Mouse (Mus musculus): Measurements from ENCODE around the gene Gm10306. TPM values are rescaled to one million over a fixed set of nuclear protein-coding genes. Genes with fewer than 3 reads are reported as not detected.

The Gm10306 gene
- total and polyA plus RNA-seq, 3 experiments = 0.68 TPM; not detected in 2

GRCm38 (mm10) chr4:94591765-94592381 is 35.5 kb downstream of the Gm10306 start:
- Histone ChIP-seq H3K27me3 (replicated peaks) (no peaks in the 10 kb centered on the region), H3K36me3 (replicated peaks in 1 of 2; ENCODE audit: control insufficient read depth in 1 of 2, insufficient read depth in 1 of 2, low read length in 1 of 2) (peaks cover 0 to 26% of the 10 kb centered on the region in 2 experiments), H3K4me2 (ENCODE audit: insufficient read depth, low read depth, poor library complexity, severe bottlenecking) (no peak overlapping the region), H3K9ac (ENCODE audit: insufficient read depth, low read depth) (no peak overlapping the region), H3K79me2 (replicated peaks; ENCODE audit: control insufficient read depth, extremely low read depth, insufficient read depth, poor library complexity, severe bottlenecking) (peaks cover 37% of the 10 kb centered on the region), H3K9me3 (replicated peaks; ENCODE audit: low read length) (no peaks in the 10 kb centered on the region), H3K27ac (ENCODE audit: insufficient read depth, low read depth) (no peak overlapping the region), H3K4me1 (ENCODE audit: control insufficient read depth in 1 of 2, insufficient read depth in 2 of 2) (peaks cover 2 to 17% of the 10 kb centered on the region in 2 experiments; a peak in 2 of 4 replicates), H3K4me3 (replicated peaks in 1 of 3; ENCODE audit: low read depth in 2 of 3, low read length in 2 of 3, poor library complexity in 1 of 3) (no peak overlapping the region)
- DNase-seq (ENCODE audit: extremely low read depth) = no peak
- in situ Hi-C loops (cut with MboI; ENCODE audit: low pct_ligation_motif_present, low pct_unique_long_range_greater_than_20kb, low sequenced_read_pairs) = no loop called here
- TF ChIP-seq MAX (IDR thresholded peaks at IDR 0.05; ENCODE audit: low read length) = no peak
- no peak for TF ChIP-seq USF2 (conservative IDR thresholded peaks at IDR 0.05; ENCODE audit: low read depth, low read length)
- TF ChIP-seq EP300 (IDR thresholded peaks at IDR 0.05; ENCODE audit: low read length) = no peak
- no peak for TF ChIP-seq ZKSCAN1 (IDR thresholded peaks at IDR 0.05; ENCODE audit: borderline replicate concordance, low read depth, low read length)
- no peak for TF ChIP-seq E2F4 (IDR thresholded peaks at IDR 0.05; ENCODE audit: insufficient replicate concordance, low read depth, low read length)
- no peak for TF ChIP-seq MAFK (IDR thresholded peaks at IDR 0.05; ENCODE audit: insufficient replicate concordance, low read length)
- TF ChIP-seq ZC3H11A (IDR thresholded peaks at IDR 0.05; ENCODE audit: low read depth, low read length) = no peak
- no peak for TF ChIP-seq TBP (conservative IDR thresholded peaks at IDR 0.05; ENCODE audit: low read depth, low read length)
- no peak for TF ChIP-seq NELFE (IDR thresholded peaks at IDR 0.05; ENCODE audit: low read depth, low read length)
- TF ChIP-seq POLR2AphosphoS2 (IDR thresholded peaks at IDR 0.05; ENCODE audit: low read depth, low read length) = no peak
- TF ChIP-seq IRF4 (IDR thresholded peaks at IDR 0.05; ENCODE audit: low read depth, low read length) = no peak
- no peak for TF ChIP-seq ZNF384 (IDR thresholded peaks at IDR 0.05; ENCODE audit: low read depth, low read length)
- TF ChIP-seq MXI1 (IDR thresholded peaks at IDR 0.05; ENCODE audit: low read depth, low read length) = no peak
- TF ChIP-seq MEF2A (IDR thresholded peaks at IDR 0.05; ENCODE audit: borderline replicate concordance, low read depth, low read length) = no peak
- no peak for TF ChIP-seq UBTF (IDR thresholded peaks at IDR 0.05; ENCODE audit: low read depth, low read length)
- no peak for TF ChIP-seq ELF1 (IDR thresholded peaks at IDR 0.05; ENCODE audit: low read depth, low read length)
- TF ChIP-seq JUN (IDR thresholded peaks at IDR 0.05; ENCODE audit: insufficient read depth, low read depth, low read length) = no peak
- TF ChIP-seq CHD1 (IDR thresholded peaks at IDR 0.05; ENCODE audit: low read depth, low read length) = no peak
- TF ChIP-seq ETS1 (conservative IDR thresholded peaks at IDR 0.05; ENCODE audit: low read depth, low read length) = no peak
- TF ChIP-seq MYC (IDR thresholded peaks at IDR 0.05; ENCODE audit: low read depth, low read length) = no peak
- dilution Hi-C loops (cut with MboI; ENCODE audit: extremely low pct_ligation_motif_present, extremely low pct_unique_long_range_greater_than_20kb, low sequenced_read_pairs) = no loop called here

- Histone ChIP-seq H3K36me3 (replicated peaks in 1 of 2; ENCODE audit: control insufficient read depth in 1 of 2, insufficient read depth in 1 of 2, low read length in 1 of 2) (peaks cover 0 to 24% of the 10 kb centered on the region in 2 experiments), H3K4me3 (replicated peaks in 1 of 3; ENCODE audit: low read depth in 2 of 3, low read length in 2 of 3, poor library complexity in 1 of 3) (no peak overlapping the region)
These were observed 36.4 kb downstream of the Gm10306 start for GRCm38 (mm10) chr4:94592709-94593108.

More at GRCm38 (mm10) chr4:94592709-94593108, 36.4 kb downstream of the Gm10306 start:
- Histone ChIP-seq H3K79me2 (replicated peaks; ENCODE audit: control insufficient read depth, extremely low read depth, insufficient read depth, poor library complexity, severe bottlenecking) (peaks cover 41% of the 10 kb centered on the region), H3K4me1 (ENCODE audit: control insufficient read depth in 1 of 2, insufficient read depth in 2 of 2) (peaks cover 2 to 17% of the 10 kb centered on the region in 2 experiments; a peak in 2 of 4 replicates), H3K27ac (ENCODE audit: insufficient read depth, low read depth) (no peak overlapping the region), H3K4me2 (ENCODE audit: insufficient read depth, low read depth, poor library complexity, severe bottlenecking) (no peak overlapping the region), H3K27me3 (replicated peaks) (no peaks in the 10 kb centered on the region), H3K9ac (ENCODE audit: insufficient read depth, low read depth) (no peak overlapping the region), H3K9me3 (replicated peaks; ENCODE audit: low read length) (no peaks in the 10 kb centered on the region)
- in situ Hi-C loops (cut with MboI; ENCODE audit: low pct_ligation_motif_present, low pct_unique_long_range_greater_than_20kb, low sequenced_read_pairs) = no loop called here
- dilution Hi-C loops (cut with MboI; ENCODE audit: extremely low pct_ligation_motif_present, extremely low pct_unique_long_range_greater_than_20kb, low sequenced_read_pairs) = no loop called here
- no peak for TF ChIP-seq KAT2A (IDR thresholded peaks at IDR 0.05; ENCODE audit: insufficient replicate concordance, low read length)
- TF ChIP-seq CHD2 (IDR thresholded peaks at IDR 0.05; ENCODE audit: low read length) = no peak
- TF ChIP-seq RAD21 (IDR thresholded peaks at IDR 0.05; ENCODE audit: low read depth, low read length) = no peak
- no peak for TF ChIP-seq TCF12 (IDR thresholded peaks at IDR 0.05; ENCODE audit: low read depth, low read length)
- TF ChIP-seq PAX5 (IDR thresholded peaks at IDR 0.05; ENCODE audit: low read length) = no peak
- TF ChIP-seq UBTF (IDR thresholded peaks at IDR 0.05; ENCODE audit: low read depth, low read length) = no peak
- TF ChIP-seq GABPA (IDR thresholded peaks at IDR 0.05; ENCODE audit: insufficient replicate concordance, low read depth, low read length) = no peak
- TF ChIP-seq IRF4 (IDR thresholded peaks at IDR 0.05; ENCODE audit: low read depth, low read length) = no peak
- TF ChIP-seq CHD1 (IDR thresholded peaks at IDR 0.05; ENCODE audit: low read depth, low read length) = no peak
- TF ChIP-seq NRF1 (IDR thresholded peaks at IDR 0.05; ENCODE audit: low read depth, low read length) = no peak
- TF ChIP-seq CTCF (conservative IDR thresholded peaks at IDR 0.05 in 1 of 2, IDR thresholded peaks at IDR 0.05 in 1 of 2; ENCODE audit: low read depth in 2 of 2, low read length in 2 of 2) = no peak
- no peak for TF ChIP-seq JUND (conservative IDR thresholded peaks at IDR 0.05; ENCODE audit: low read depth, low read length)
- no peak for TF ChIP-seq ZMIZ1 (IDR thresholded peaks at IDR 0.05; ENCODE audit: low read depth, low read length)
- no peak for TF ChIP-seq ZKSCAN1 (IDR thresholded peaks at IDR 0.05; ENCODE audit: borderline replicate concordance, low read depth, low read length)
- no peak for TF ChIP-seq MYC (IDR thresholded peaks at IDR 0.05; ENCODE audit: low read depth, low read length)
- no peak for DNase-seq (ENCODE audit: extremely low read depth)
